In genomic region chr7:96660907-96661306, GRCm38 (mm10) we compare ENCODE assay signal across 8 mouse cellular contexts.
DNase-seq lines count a peak whose midpoint lies in the region; ATAC-seq lines count a peak whose summit lies in the region.

No protein-coding gene starts in this region.

- ATAC-seq in kidney, embryonic 14.5 days (ENCODE audit: low FRiP score, low TSS enrichment), result peak; percentile 26; the same call in 1 of the 2 replicates
- ATAC-seq in embryonic facial prominence, embryonic 15.5 days (ENCODE audit: insufficient number of reproducible peaks, low FRiP score, low TSS enrichment, low read depth), result peak; percentile 49
- peak; percentile 75 for ATAC-seq in limb, embryonic 11.5 days (ENCODE audit: insufficient number of reproducible peaks, low FRiP score, low TSS enrichment, low read depth)
- ATAC-seq in midbrain, embryonic 16.5 days, result peak; percentile 59; the same call in 1 of the 2 replicates

- H3K27me3 ChIP-seq in kidney, embryonic 14.5 days (ENCODE audit: control insufficient read depth, insufficient read depth, low read length), result no peaks in the 10 kb centered on the region
- H3K27me3 ChIP-seq in embryonic facial prominence, embryonic 15.5 days, result no peaks in the 10 kb centered on the region
- H3K27me3 ChIP-seq in limb, embryonic 11.5 days (ENCODE audit: control insufficient read depth, insufficient read depth, low read length), result no peaks in the 10 kb centered on the region
- no peaks in the 10 kb centered on the region for H3K27me3 ChIP-seq in midbrain, embryonic 16.5 days (ENCODE audit: control insufficient read depth, insufficient read depth, low read depth, low read length)

- H3K4me3 ChIP-seq in kidney, embryonic 14.5 days (ENCODE audit: low read length), result no peak overlapping the region
- no peak overlapping the region for H3K4me3 ChIP-seq in embryonic facial prominence, embryonic 15.5 days (replicated peaks)
- H3K4me3 ChIP-seq in limb, embryonic 11.5 days (ENCODE audit: low read depth, low read length), result no peak overlapping the region
- H3K4me3 ChIP-seq in midbrain, embryonic 16.5 days (ENCODE audit: low read depth, low read length), result no peak overlapping the region

- no peaks in the 10 kb centered on the region for H3K9me3 ChIP-seq in kidney, embryonic 14.5 days (ENCODE audit: control insufficient read depth, low read length)
- H3K9me3 ChIP-seq in embryonic facial prominence, embryonic 15.5 days (replicated peaks), result no peaks in the 10 kb centered on the region
- no peaks in the 10 kb centered on the region for H3K9me3 ChIP-seq in limb, embryonic 11.5 days (ENCODE audit: control insufficient read depth, low read length)
- no peaks in the 10 kb centered on the region for H3K9me3 ChIP-seq in midbrain, embryonic 16.5 days (replicated peaks; ENCODE audit: control insufficient read depth, low read length, poor library complexity, severe bottlenecking)

- H3K4me2 ChIP-seq in kidney, embryonic 14.5 days (replicated peaks; ENCODE audit: low read depth, low read length), result no peak overlapping the region
- no peak overlapping the region for H3K4me2 ChIP-seq in embryonic facial prominence, embryonic 15.5 days (replicated peaks)
- no peak overlapping the region for H3K4me2 ChIP-seq in limb, embryonic 11.5 days (ENCODE audit: low read depth, severe bottlenecking)
- no peak overlapping the region for H3K4me2 ChIP-seq in midbrain, embryonic 16.5 days (ENCODE audit: low read length)

- DNase-seq in kidney, adult 11 months, result no peak
- peak; percentile 83 for DNase-seq in limb, embryonic 11.5 days (ENCODE audit: low spot score)
- no peak for DNase-seq in thymus, postnatal 36 days
- no peak for DNase-seq in left cerebral cortex, adult 8-10 months (ENCODE audit: low spot score in 2 of 2)
- no peak for DNase-seq in cerebellum, adult 11-12 months

- H3K36me3 ChIP-seq in kidney, embryonic 14.5 days (ENCODE audit: control insufficient read depth, insufficient read depth, low read length), result no peaks in the 10 kb centered on the region
- no peaks in the 10 kb centered on the region for H3K36me3 ChIP-seq in embryonic facial prominence, embryonic 15.5 days
- H3K36me3 ChIP-seq in limb, embryonic 11.5 days (ENCODE audit: control insufficient read depth, insufficient read depth, low read length), result no peaks in the 10 kb centered on the region
- H3K36me3 ChIP-seq in midbrain, embryonic 16.5 days (ENCODE audit: control insufficient read depth, insufficient read depth, low read length), result no peaks in the 10 kb centered on the region

- H3K9ac ChIP-seq in kidney, embryonic 14.5 days (ENCODE audit: low read depth, low read length), result no peak overlapping the region
- H3K9ac ChIP-seq in embryonic facial prominence, embryonic 15.5 days, result no peak overlapping the region
- H3K9ac ChIP-seq in limb, embryonic 11.5 days (ENCODE audit: low read length), result no peak overlapping the region
- no peak overlapping the region for H3K9ac ChIP-seq in midbrain, embryonic 16.5 days (ENCODE audit: low read depth, low read length)

- 72% methylated on average over 3 of the region's 3 CpGs for WGBS in kidney, embryonic 14.5 days
- 47% methylated on average over 3 of the region's 3 CpGs for WGBS in embryonic facial prominence, embryonic 15.5 days
- 32% methylated on average over 3 of the region's 3 CpGs for WGBS in limb, embryonic 11.5 days
- whole genome bisulfite sequencing in midbrain, embryonic 16.5 days, result 41% methylated on average over 3 of the region's 3 CpGs

- H3K4me1 ChIP-seq in kidney, embryonic 14.5 days (ENCODE audit: control insufficient read depth, insufficient read depth, low read length), result peaks cover 29% of the 10 kb centered on the region
- peaks cover 57% of the 10 kb centered on the region for H3K4me1 ChIP-seq in embryonic facial prominence, embryonic 15.5 days
- peaks cover 71% of the 10 kb centered on the region for H3K4me1 ChIP-seq in limb, embryonic 11.5 days (ENCODE audit: control insufficient read depth, insufficient read depth, low read length)
- H3K4me1 ChIP-seq in midbrain, embryonic 16.5 days (ENCODE audit: control insufficient read depth, insufficient read depth, low read length), result 0 out of 2 replicates have a peak, but pooled peaks cover 2% of the 10 kb centered on the region

- no peak overlapping the region; the same call in 1 of the 2 replicates for H3K27ac ChIP-seq in kidney, embryonic 14.5 days (ENCODE audit: low read depth, low read length)
- peak overlapping the region; percentile 48; the same call in 1 of the 2 replicates for H3K27ac ChIP-seq in embryonic facial prominence, embryonic 15.5 days (replicated peaks)
- 0 out of 2 replicates have a peak overlapping the region, but pooled peaks have one; percentile 14 for H3K27ac ChIP-seq in limb, embryonic 11.5 days (replicated peaks; ENCODE audit: low read depth, low read length)
- H3K27ac ChIP-seq in midbrain, embryonic 16.5 days (ENCODE audit: low read length), result no peak overlapping the region

Comparison
In these comparisons a context has a peak if more than half of its experiments do, and no peak if none do; other contexts are left out.
1. H3K27ac ChIP-seq: peak in embryonic facial prominence, embryonic 15.5 days (single experiment) and limb, embryonic 11.5 days (single experiment); none in kidney, embryonic 14.5 days (single experiment) and midbrain, embryonic 16.5 days (single experiment).
2. Peak in every context shown above with its lines, with median percentiles within 50 percentile points of each other: ATAC-seq.